Mouse (Mus musculus): Measurements from ENCODE around the gene Cdk9. TPM values are rescaled to one million over a fixed set of nuclear protein-coding genes. Genes with fewer than 3 reads are reported as not detected.

The Cdk9 gene
- total and polyA plus RNA-seq, 3 experiments, result 31.7 to 129 (median 68.7) TPM

GRCm38 (mm10) chr2:32712586-32712933 lies 316 bp downstream of the Cdk9 start:
- no peak for TF ChIP-seq GATA2 (IDR thresholded peaks at IDR 0.05; ENCODE audit: borderline replicate concordance, low read depth, low read length)
- TF ChIP-seq TAL1 (conservative IDR thresholded peaks at IDR 0.05; ENCODE audit: low read depth, low read length), result no peak
- no peak for TF ChIP-seq GATA1 (IDR thresholded peaks at IDR 0.05; ENCODE audit: borderline replicate concordance, low read length)
- TF ChIP-seq POLR2AphosphoS5 (IDR thresholded peaks at IDR 0.05; ENCODE audit: insufficient replicate concordance, low read depth, low read length), result no peak
- no peak for TF ChIP-seq CTCF (IDR thresholded peaks at IDR 0.05; ENCODE audit: low read depth, low read length)
- peaks cover 61% of the 10 kb centered on the region for H3K4me1 ChIP-seq (ENCODE audit: insufficient read depth, low read depth, low read length)

GRCm38 (mm10) chr2:32712108-32712551 lies 746 bp downstream of the Cdk9 start:
- H3K9me3 ChIP-seq (replicated peaks), result no peaks in the 10 kb centered on the region
- no peak for TF ChIP-seq TAL1 (conservative IDR thresholded peaks at IDR 0.05; ENCODE audit: low read depth, low read length)
- TF ChIP-seq GATA1 (IDR thresholded peaks at IDR 0.05; ENCODE audit: borderline replicate concordance, low read length), result no peak
- no peak for TF ChIP-seq GATA2 (IDR thresholded peaks at IDR 0.05; ENCODE audit: borderline replicate concordance, low read depth, low read length)
- TF ChIP-seq POLR2AphosphoS5 (IDR thresholded peaks at IDR 0.05; ENCODE audit: insufficient replicate concordance, low read depth, low read length), result no peak
- TF ChIP-seq CTCF (IDR thresholded peaks at IDR 0.05; ENCODE audit: low read depth, low read length), result no peak
- H3K4me3 ChIP-seq (ENCODE audit: low read depth, low read length), result peak overlapping the region; percentile 93
- peaks cover 4% of the 10 kb centered on the region; the same call in 1 of the 2 replicates for H3K27me3 ChIP-seq (ENCODE audit: insufficient read depth, low read length)
- ATAC-seq (ENCODE audit: extremely low read depth, insufficient number of reproducible peaks, low FRiP score, poor library complexity, severe bottlenecking) (peak; percentile 32; the same call in 1 of the 2 replicates), DNase-seq (ENCODE audit: low spot score) (peak; percentile 93)
- H3K36me3 ChIP-seq (replicated peaks), result peaks cover 44% of the 10 kb centered on the region
- H3K4me1 ChIP-seq (ENCODE audit: insufficient read depth, low read depth, low read length), result peaks cover 62% of the 10 kb centered on the region

More at GRCm38 (mm10) chr2:32712586-32712933, 316 bp downstream of the Cdk9 start:
- Histone ChIP-seq H3K9me3 (replicated peaks) (no peaks in the 10 kb centered on the region), H3K4me3 (ENCODE audit: low read depth, low read length) (peak overlapping the region; percentile 93), H3K36me3 (replicated peaks) (peaks cover 42% of the 10 kb centered on the region), H3K27me3 (ENCODE audit: insufficient read depth, low read length) (peaks cover 7% of the 10 kb centered on the region; the same call in 1 of the 2 replicates)
- ATAC-seq (ENCODE audit: extremely low read depth, insufficient number of reproducible peaks, low FRiP score, poor library complexity, severe bottlenecking), result peak; percentile 58; the same call in 1 of the 2 replicates
- DNase-seq (ENCODE audit: low spot score), result peak; percentile 90

GRCm38 (mm10) chr2:32711301-32712056 lies 1.4 kb downstream of the Cdk9 start:
- Histone ChIP-seq H3K4me1 (ENCODE audit: insufficient read depth, low read depth, low read length) (peaks cover 67% of the 10 kb centered on the region), H3K4me3 (ENCODE audit: low read depth, low read length) (peak overlapping the region; percentile 93)

GRCm38 (mm10) chr2:32710425-32710824 lies 2.5 kb downstream of the Cdk9 start:
- peak; percentile 57 for DNase-seq (ENCODE audit: low spot score)
- Histone ChIP-seq H3K9me3 (replicated peaks) (no peaks in the 10 kb centered on the region), H3K4me3 (ENCODE audit: low read depth, low read length) (peak overlapping the region; percentile 54; the same call in 1 of the 2 replicates), H3K4me1 (ENCODE audit: insufficient read depth, low read depth, low read length) (peaks cover 69% of the 10 kb centered on the region), H3K36me3 (replicated peaks) (peaks cover 61% of the 10 kb centered on the region), H3K27me3 (ENCODE audit: insufficient read depth, low read length) (no peaks in the 10 kb centered on the region)
- no peak for TF ChIP-seq POLR2AphosphoS5 (IDR thresholded peaks at IDR 0.05; ENCODE audit: insufficient replicate concordance, low read depth, low read length)
- no peak for TF ChIP-seq CTCF (IDR thresholded peaks at IDR 0.05; ENCODE audit: low read depth, low read length)
- no peak for TF ChIP-seq TAL1 (conservative IDR thresholded peaks at IDR 0.05; ENCODE audit: low read depth, low read length)
- TF ChIP-seq GATA2 (IDR thresholded peaks at IDR 0.05; ENCODE audit: borderline replicate concordance, low read depth, low read length), result no peak
- no peak for TF ChIP-seq GATA1 (IDR thresholded peaks at IDR 0.05; ENCODE audit: borderline replicate concordance, low read length)
- ATAC-seq (ENCODE audit: extremely low read depth, insufficient number of reproducible peaks, low FRiP score, poor library complexity, severe bottlenecking), result no peak

More at GRCm38 (mm10) chr2:32711301-32712056, 1.4 kb downstream of the Cdk9 start:
- DNase-seq (ENCODE audit: low spot score), result no peak
- TF ChIP-seq TAL1 (conservative IDR thresholded peaks at IDR 0.05; ENCODE audit: low read depth, low read length), result no peak
- TF ChIP-seq CTCF (IDR thresholded peaks at IDR 0.05; ENCODE audit: low read depth, low read length), result no peak
- no peak for TF ChIP-seq POLR2AphosphoS5 (IDR thresholded peaks at IDR 0.05; ENCODE audit: insufficient replicate concordance, low read depth, low read length)
- no peak for TF ChIP-seq GATA2 (IDR thresholded peaks at IDR 0.05; ENCODE audit: borderline replicate concordance, low read depth, low read length)
- TF ChIP-seq GATA1 (IDR thresholded peaks at IDR 0.05; ENCODE audit: borderline replicate concordance, low read length), result no peak
- H3K27me3 ChIP-seq (ENCODE audit: insufficient read depth, low read length), result peaks cover 2% of the 10 kb centered on the region; the same call in 1 of the 2 replicates
- ATAC-seq (ENCODE audit: extremely low read depth, insufficient number of reproducible peaks, low FRiP score, poor library complexity, severe bottlenecking), result no peak
- H3K9me3 ChIP-seq (replicated peaks), result no peaks in the 10 kb centered on the region
- peaks cover 51% of the 10 kb centered on the region for H3K36me3 ChIP-seq (replicated peaks)

GRCm38 (mm10) chr2:32709521-32710137 lies 3.2 kb downstream of the Cdk9 start:
- no peak for TF ChIP-seq POLR2AphosphoS5 (IDR thresholded peaks at IDR 0.05; ENCODE audit: insufficient replicate concordance, low read depth, low read length)
- TF ChIP-seq TAL1 (conservative IDR thresholded peaks at IDR 0.05; ENCODE audit: low read depth, low read length), result no peak
- TF ChIP-seq CTCF (IDR thresholded peaks at IDR 0.05; ENCODE audit: low read depth, low read length), result no peak
- no peak for TF ChIP-seq GATA1 (IDR thresholded peaks at IDR 0.05; ENCODE audit: borderline replicate concordance, low read length)
- TF ChIP-seq GATA2 (IDR thresholded peaks at IDR 0.05; ENCODE audit: borderline replicate concordance, low read depth, low read length), result no peak
- H3K27me3 ChIP-seq (ENCODE audit: insufficient read depth, low read length), result no peaks in the 10 kb centered on the region
- H3K9me3 ChIP-seq (replicated peaks), result no peaks in the 10 kb centered on the region
- ATAC-seq (ENCODE audit: extremely low read depth, insufficient number of reproducible peaks, low FRiP score, poor library complexity, severe bottlenecking), result no peak
- no peak for DNase-seq (ENCODE audit: low spot score)
- H3K36me3 ChIP-seq (replicated peaks), result peaks cover 69% of the 10 kb centered on the region
- peak overlapping the region; percentile 54; the same call in 1 of the 2 replicates for H3K4me3 ChIP-seq (ENCODE audit: low read depth, low read length)
- peaks cover 63% of the 10 kb centered on the region for H3K4me1 ChIP-seq (ENCODE audit: insufficient read depth, low read depth, low read length)

GRCm38 (mm10) chr2:32708643-32709042 lies 4.2 kb downstream of the Cdk9 start:
- no peak for ATAC-seq (ENCODE audit: extremely low read depth, insufficient number of reproducible peaks, low FRiP score, poor library complexity, severe bottlenecking)
- peaks cover 79% of the 10 kb centered on the region for H3K36me3 ChIP-seq (replicated peaks)
- peak; percentile 74 for DNase-seq (ENCODE audit: low spot score)

More at GRCm38 (mm10) chr2:32708643-32709042, 4.2 kb downstream of the Cdk9 start:
- no peak for TF ChIP-seq POLR2AphosphoS5 (IDR thresholded peaks at IDR 0.05; ENCODE audit: insufficient replicate concordance, low read depth, low read length)
- TF ChIP-seq CTCF (IDR thresholded peaks at IDR 0.05; ENCODE audit: low read depth, low read length), result peak; percentile 61
- Histone ChIP-seq H3K4me3 (ENCODE audit: low read depth, low read length) (no peak overlapping the region; the same call in 1 of the 2 replicates), H3K27me3 (ENCODE audit: insufficient read depth, low read length) (no peaks in the 10 kb centered on the region), H3K4me1 (ENCODE audit: insufficient read depth, low read depth, low read length) (peaks cover 53% of the 10 kb centered on the region), H3K9me3 (replicated peaks) (no peaks in the 10 kb centered on the region)

Data from G1E (cell line).